Mouse (Mus musculus): ENCODE results near the gene Arhgap4. TPM values are rescaled to one million over a fixed set of nuclear protein-coding genes. Genes with fewer than 3 reads are reported as not detected.

Arhgap4 gene
- 2.1 and 2.5 TPM in 2 replicates for polyA plus RNA-seq (2014; fragmentation: Nextera tagmentation; extraction: Ambion mirVana)

GRCm38 (mm10) chrX:73921823-73922549 is at the start of gene Arhgap4, which contains the start of gene Naa10:
Arhgap4 (minus strand) TSS chrX:73921870.
Naa10 (minus strand) TSS chrX:73921944.
- 15% methylated on average over 43 of the region's 43 CpGs for WGBS
- Histone ChIP-seq H3K36me3 (ENCODE audit: control insufficient read depth, insufficient read depth, low read length) (no peaks in the 10 kb centered on the region), H3K4me3 (ENCODE audit: low read depth, low read length) (peak within 1 kb of the TSS; percentile 53), H3K9ac (ENCODE audit: low read length) (peak within 1 kb of the TSS; percentile 64), H3K27ac (ENCODE audit: low read depth, low read length) (peak within 1 kb of the TSS; percentile 60; the same call in 1 of the 2 replicates), H3K9me3 (ENCODE audit: control insufficient read depth, low read length) (no peaks in the 10 kb centered on the region), H3K4me1 (ENCODE audit: control insufficient read depth, insufficient read depth, low read length) (no peaks in the 10 kb centered on the region), H3K27me3 (ENCODE audit: control insufficient read depth, insufficient read depth, low read length) (no peaks in the 10 kb centered on the region), H3K4me2 (ENCODE audit: low read depth) (peak within 1 kb of the TSS; percentile 67)
- ATAC-seq (ENCODE audit: insufficient read depth, low FRiP score, low TSS enrichment), result peak; percentile 97
- DNase-seq (ENCODE audit: low spot score), result peak; percentile 87

GRCm38 (mm10) chrX:73970781-73971180 is 49.1 kb upstream of the Arhgap4 start:
- ATAC-seq (ENCODE audit: insufficient read depth, low FRiP score, low TSS enrichment) (no peak), DNase-seq (ENCODE audit: low spot score) (no peak)
- Histone ChIP-seq H3K36me3 (ENCODE audit: control insufficient read depth, insufficient read depth, low read length) (no peaks in the 10 kb centered on the region), H3K4me1 (ENCODE audit: control insufficient read depth, insufficient read depth, low read length) (no peaks in the 10 kb centered on the region), H3K9me3 (ENCODE audit: control insufficient read depth, low read length) (no peaks in the 10 kb centered on the region), H3K4me2 (ENCODE audit: low read depth) (no peak overlapping the region), H3K4me3 (ENCODE audit: low read depth, low read length) (no peak overlapping the region), H3K9ac (ENCODE audit: low read length) (no peak overlapping the region), H3K27ac (ENCODE audit: low read depth, low read length) (no peak overlapping the region), H3K27me3 (ENCODE audit: control insufficient read depth, insufficient read depth, low read length) (no peaks in the 10 kb centered on the region)

- Histone ChIP-seq H3K27me3 (ENCODE audit: control insufficient read depth, insufficient read depth, low read length) (no peaks in the 10 kb centered on the region), H3K9me3 (ENCODE audit: control insufficient read depth, low read length) (no peaks in the 10 kb centered on the region), H3K27ac (ENCODE audit: low read depth, low read length) (no peak overlapping the region), H3K36me3 (ENCODE audit: control insufficient read depth, insufficient read depth, low read length) (no peaks in the 10 kb centered on the region), H3K9ac (ENCODE audit: low read length) (no peak overlapping the region), H3K4me3 (ENCODE audit: low read depth, low read length) (no peak overlapping the region), H3K4me1 (ENCODE audit: control insufficient read depth, insufficient read depth, low read length) (no peaks in the 10 kb centered on the region), H3K4me2 (ENCODE audit: low read depth) (no peak overlapping the region)
- ATAC-seq (ENCODE audit: insufficient read depth, low FRiP score, low TSS enrichment), result no peak
- no peak for DNase-seq (ENCODE audit: low spot score)
- 95% methylated on average over 2 of the region's 2 CpGs for WGBS
Measured at GRCm38 (mm10) chrX:73969729-73970128, 48.1 kb upstream of the Arhgap4 start.

DNA sequence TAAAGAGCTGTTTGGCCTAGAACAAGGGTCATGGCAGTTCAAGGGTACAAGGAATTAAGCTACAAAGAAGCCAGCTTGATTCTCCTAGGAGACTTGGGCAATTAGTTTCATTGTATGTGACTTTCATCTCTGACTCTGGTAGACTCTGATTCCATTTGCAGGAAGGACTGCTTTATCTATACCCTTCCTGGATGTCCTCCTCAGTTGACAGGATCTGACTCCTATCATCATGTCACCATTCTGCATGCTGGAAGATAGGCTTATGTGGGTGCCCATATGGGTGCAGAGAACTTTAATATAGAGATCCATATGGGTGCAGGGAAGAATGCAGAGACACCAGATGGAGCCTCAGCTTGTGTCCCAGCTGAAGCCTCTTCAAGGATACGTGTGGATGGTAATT is 47.5 kb upstream of the Arhgap4 start:
- Histone ChIP-seq H3K36me3 (ENCODE audit: control insufficient read depth, insufficient read depth, low read length) (no peaks in the 10 kb centered on the region), H3K9ac (ENCODE audit: low read length) (no peak overlapping the region), H3K27me3 (ENCODE audit: control insufficient read depth, insufficient read depth, low read length) (no peaks in the 10 kb centered on the region), H3K4me2 (ENCODE audit: low read depth) (no peak overlapping the region), H3K4me3 (ENCODE audit: low read depth, low read length) (no peak overlapping the region), H3K27ac (ENCODE audit: low read depth, low read length) (no peak overlapping the region), H3K4me1 (ENCODE audit: control insufficient read depth, insufficient read depth, low read length) (peaks cover 4% of the 10 kb centered on the region), H3K9me3 (ENCODE audit: control insufficient read depth, low read length) (no peaks in the 10 kb centered on the region)
- no peak for ATAC-seq (ENCODE audit: insufficient read depth, low FRiP score, low TSS enrichment)
- DNase-seq (ENCODE audit: low spot score), result no peak
- 82% methylated on average over 1 of the region's 1 CpGs for WGBS

DNA sequence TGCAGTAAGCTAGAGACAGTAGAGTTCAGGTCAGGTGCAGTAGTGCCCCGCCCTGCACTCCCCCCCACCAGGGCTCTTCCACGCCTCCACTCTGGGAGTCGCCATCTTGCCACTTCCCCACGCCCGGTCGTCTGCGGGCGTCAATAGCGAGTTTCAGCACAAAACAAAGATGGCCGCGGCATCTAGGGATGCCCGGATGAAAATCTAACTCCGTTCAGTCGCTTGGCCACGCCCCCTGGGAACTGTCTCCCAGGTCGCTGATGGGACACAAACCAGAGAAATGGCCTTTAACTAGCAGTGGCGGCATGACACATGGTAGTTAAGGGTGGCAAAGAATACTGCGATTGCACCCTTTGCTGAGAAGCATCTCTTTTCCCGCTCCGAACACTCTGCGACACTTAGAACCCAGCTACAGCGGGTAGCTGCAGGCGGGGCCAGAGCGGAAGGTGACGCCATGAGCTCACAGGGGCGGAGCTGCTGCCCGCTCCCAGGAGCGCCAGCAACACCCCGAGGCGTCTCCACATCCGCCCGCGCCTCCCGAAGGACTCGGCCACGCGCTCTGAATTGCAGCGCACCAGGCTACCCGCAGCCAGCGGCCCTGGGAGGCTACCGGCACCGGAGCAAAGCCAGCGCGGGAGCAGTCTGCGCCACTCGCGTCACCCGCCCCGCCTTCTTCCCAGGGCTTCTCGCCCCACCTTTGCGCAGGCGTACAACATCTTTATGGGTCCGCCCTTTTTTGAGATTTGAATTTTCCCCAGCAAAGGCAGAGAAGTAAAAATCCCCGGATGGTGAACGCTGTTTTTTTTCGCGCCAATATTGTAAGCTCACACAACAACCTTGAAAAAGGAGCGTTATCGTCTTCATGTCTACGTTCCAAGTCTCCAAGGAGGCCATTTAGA is 45.8 kb upstream of the Arhgap4 start:
- Histone ChIP-seq H3K36me3 (ENCODE audit: control insufficient read depth, insufficient read depth, low read length) (no peaks in the 10 kb centered on the region), H3K9ac (ENCODE audit: low read length) (peak overlapping the region; percentile 73), H3K9me3 (ENCODE audit: control insufficient read depth, low read length) (no peaks in the 10 kb centered on the region), H3K4me1 (ENCODE audit: control insufficient read depth, insufficient read depth, low read length) (peaks cover 8% of the 10 kb centered on the region), H3K27ac (ENCODE audit: low read depth, low read length) (peak overlapping the region; percentile 96), H3K4me2 (ENCODE audit: low read depth) (peak overlapping the region; percentile 41), H3K27me3 (ENCODE audit: control insufficient read depth, insufficient read depth, low read length) (no peaks in the 10 kb centered on the region), H3K4me3 (ENCODE audit: low read depth, low read length) (peak overlapping the region; percentile 73)
- DNase-seq (ENCODE audit: low spot score), result peak; percentile 90
- WGBS, result 11% methylated on average over 51 of the region's 60 CpGs
- ATAC-seq (ENCODE audit: insufficient read depth, low FRiP score, low TSS enrichment), result peak; percentile 81

- no peaks in the 10 kb centered on the region for H3K36me3 ChIP-seq (ENCODE audit: control insufficient read depth, insufficient read depth, low read length)
- peaks cover 8% of the 10 kb centered on the region for H3K4me1 ChIP-seq (ENCODE audit: control insufficient read depth, insufficient read depth, low read length)
- H3K27me3 ChIP-seq (ENCODE audit: control insufficient read depth, insufficient read depth, low read length), result no peaks in the 10 kb centered on the region
- H3K9ac ChIP-seq (ENCODE audit: low read length), result peak within 1 kb of the TSS; percentile 73
- peak within 1 kb of the TSS; percentile 96 for H3K27ac ChIP-seq (ENCODE audit: low read depth, low read length)
- H3K4me3 ChIP-seq (ENCODE audit: low read depth, low read length), result peak within 1 kb of the TSS; percentile 73
- H3K9me3 ChIP-seq (ENCODE audit: control insufficient read depth, low read length), result no peaks in the 10 kb centered on the region
- peak within 1 kb of the TSS; percentile 63 for H3K4me2 ChIP-seq (ENCODE audit: low read depth)
- DNase-seq (ENCODE audit: low spot score), result peak; percentile 88
- 17% methylated on average over 52 of the region's 58 CpGs for WGBS
- peak; percentile 77 for ATAC-seq (ENCODE audit: insufficient read depth, low FRiP score, low TSS enrichment)
Measured at GRCm38 (mm10) chrX:73966248-73967176, 44.8 kb upstream of the Arhgap4 start, which contains the start of gene Hcfc1. Hcfc1 (minus strand) TSS chrX:73966357.

DNA sequence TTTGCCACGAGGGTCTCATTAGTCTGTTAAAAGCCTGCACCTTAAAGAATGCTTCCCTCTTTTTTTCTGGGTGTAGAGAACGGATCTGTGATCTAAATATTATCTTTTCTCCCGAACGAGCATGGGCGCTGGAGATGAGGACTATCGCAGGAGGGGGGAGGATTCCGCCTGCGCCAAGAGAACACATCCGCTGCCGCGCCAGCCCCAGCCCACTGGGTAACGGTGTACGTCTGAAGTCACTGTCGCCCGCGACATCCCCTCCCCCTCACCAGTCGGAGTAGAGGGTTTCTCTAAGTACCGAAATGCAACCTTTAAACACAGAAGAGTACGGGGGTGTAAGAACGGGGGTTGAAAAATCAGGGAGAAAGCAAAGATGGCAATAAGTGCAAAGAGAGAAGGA is 43.6 kb upstream of the Arhgap4 start:
- H3K27me3 ChIP-seq (ENCODE audit: control insufficient read depth, insufficient read depth, low read length), result no peaks in the 10 kb centered on the region
- H3K9ac ChIP-seq (ENCODE audit: low read length), result peak overlapping the region; percentile 73
- DNase-seq (ENCODE audit: low spot score) (no peak), ATAC-seq (ENCODE audit: insufficient read depth, low FRiP score, low TSS enrichment) (no peak)
- peak overlapping the region; percentile 73 for H3K4me3 ChIP-seq (ENCODE audit: low read depth, low read length)
- no peaks in the 10 kb centered on the region for H3K36me3 ChIP-seq (ENCODE audit: control insufficient read depth, insufficient read depth, low read length)
- H3K4me1 ChIP-seq (ENCODE audit: control insufficient read depth, insufficient read depth, low read length), result peaks cover 8% of the 10 kb centered on the region
- peak overlapping the region; percentile 63 for H3K4me2 ChIP-seq (ENCODE audit: low read depth)
- H3K9me3 ChIP-seq (ENCODE audit: control insufficient read depth, low read length), result no peaks in the 10 kb centered on the region
- H3K27ac ChIP-seq (ENCODE audit: low read depth, low read length), result no peak overlapping the region; the same call in 1 of the 2 replicates
- WGBS, result 17% methylated on average over 20 of the region's 20 CpGs

- ATAC-seq (ENCODE audit: insufficient read depth, low FRiP score, low TSS enrichment), result no peak
- DNase-seq (ENCODE audit: low spot score), result no peak
- no peaks in the 10 kb centered on the region for H3K36me3 ChIP-seq (ENCODE audit: control insufficient read depth, insufficient read depth, low read length)
- H3K27ac ChIP-seq (ENCODE audit: low read depth, low read length), result no peak overlapping the region
- 42% methylated on average over 3 of the region's 3 CpGs for WGBS
- peak overlapping the region; percentile 73 for H3K4me3 ChIP-seq (ENCODE audit: low read depth, low read length)
- H3K9me3 ChIP-seq (ENCODE audit: control insufficient read depth, low read length), result no peaks in the 10 kb centered on the region
- peaks cover 8% of the 10 kb centered on the region for H3K4me1 ChIP-seq (ENCODE audit: control insufficient read depth, insufficient read depth, low read length)
- no peaks in the 10 kb centered on the region for H3K27me3 ChIP-seq (ENCODE audit: control insufficient read depth, insufficient read depth, low read length)
- peak overlapping the region; percentile 63 for H3K4me2 ChIP-seq (ENCODE audit: low read depth)
- H3K9ac ChIP-seq (ENCODE audit: low read length), result peak overlapping the region; percentile 15
Measured at GRCm38 (mm10) chrX:73964363-73964762, 42.7 kb upstream of the Arhgap4 start.

Measured in neural tube, embryonic 11.5 days (tissue).